Mouse (Mus musculus): ENCODE measurements around the gene Vamp1.
A peak's percentile ranks its signal among the peaks of the same experiment; 100 is the strongest.
"Not testable (repeated sequence)": the region's sequence is repeated elsewhere in the genome, so short reads cannot be mapped to it uniquely, and the experiment has no call there.

Vamp1 gene

DNA sequence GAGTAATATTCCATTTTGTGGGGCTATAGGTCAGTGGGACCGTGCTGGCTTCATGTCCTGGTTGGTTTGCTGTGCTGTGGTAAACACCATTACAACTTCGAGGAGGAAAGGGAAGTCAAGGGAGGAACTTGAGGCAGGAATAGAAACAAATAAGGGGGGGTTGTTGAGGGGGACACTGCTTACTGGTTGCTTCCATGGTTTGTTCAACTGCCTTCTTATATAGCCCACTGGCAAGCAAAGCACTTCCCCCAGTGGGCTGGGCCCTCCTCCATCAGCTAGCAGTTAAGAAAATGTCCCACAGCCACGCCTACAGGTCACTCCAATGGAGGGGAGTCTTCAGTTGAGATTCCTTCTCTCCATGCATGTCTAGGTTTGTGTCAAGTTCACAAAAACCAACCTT is 36.9 kb downstream of the Vamp1 start:
- no peak for DNase-seq

DNA sequence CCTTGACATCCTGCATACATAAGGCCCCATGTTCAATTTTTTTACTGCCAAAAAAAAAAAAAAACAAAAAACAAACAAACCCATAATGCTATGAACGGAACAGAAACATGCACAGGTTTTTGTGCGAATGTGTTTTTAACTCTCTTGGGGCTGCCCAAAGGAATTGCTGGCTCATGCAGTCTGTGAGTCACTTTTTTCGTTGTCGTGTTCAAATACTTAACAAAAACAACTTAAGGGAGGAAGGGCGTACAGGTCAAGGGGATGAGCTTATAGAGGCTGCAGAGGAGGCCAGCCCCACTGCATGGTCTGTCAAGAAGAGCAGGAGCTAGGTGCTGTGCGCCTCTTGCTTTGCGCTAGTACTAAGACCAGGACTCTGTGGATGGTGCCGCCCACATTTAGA is 37.4 kb downstream of the Vamp1 start:
- no peak for DNase-seq

DNA sequence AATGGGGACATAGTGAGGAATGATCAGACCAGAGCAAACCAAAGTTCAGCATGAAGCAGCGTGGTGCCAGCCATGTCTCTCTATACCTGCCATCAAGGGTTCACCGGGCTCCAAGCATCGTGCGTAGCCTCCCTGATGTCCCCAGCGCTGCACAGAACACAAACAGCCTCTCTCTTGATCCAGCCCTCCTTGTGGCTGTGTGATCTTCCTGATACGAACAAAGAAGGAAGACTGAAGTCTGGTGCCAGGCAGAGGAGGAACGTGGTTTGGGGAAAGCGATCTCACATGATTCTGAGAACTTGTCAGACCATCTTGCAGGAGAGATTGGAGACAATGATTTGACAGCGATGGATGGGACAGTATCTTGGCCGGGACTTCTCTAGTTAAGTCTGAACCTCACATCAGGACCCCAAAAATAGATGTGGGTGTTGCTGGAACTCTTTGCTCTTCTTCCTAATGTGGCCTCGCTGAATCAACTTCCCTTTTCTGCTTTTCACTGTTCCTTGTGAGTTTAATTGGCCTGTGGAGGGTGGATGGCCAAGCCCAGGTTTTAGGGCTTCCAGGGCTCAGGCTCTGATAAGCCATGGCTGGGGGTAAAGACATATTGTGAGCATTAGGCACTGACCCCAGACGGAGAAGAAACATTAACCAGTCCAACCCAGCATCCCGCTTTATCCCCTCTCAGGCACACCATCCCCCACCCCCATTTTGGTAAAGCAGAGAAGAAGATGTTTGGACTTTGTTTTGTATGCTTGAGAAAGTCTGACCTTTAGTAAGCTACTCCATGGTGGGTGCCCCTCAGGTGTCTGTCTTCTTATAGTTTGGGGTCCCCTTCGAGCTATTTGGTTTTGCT is 38.7 kb downstream of the Vamp1 start:
- peak; percentile 53 for DNase-seq

DNA sequence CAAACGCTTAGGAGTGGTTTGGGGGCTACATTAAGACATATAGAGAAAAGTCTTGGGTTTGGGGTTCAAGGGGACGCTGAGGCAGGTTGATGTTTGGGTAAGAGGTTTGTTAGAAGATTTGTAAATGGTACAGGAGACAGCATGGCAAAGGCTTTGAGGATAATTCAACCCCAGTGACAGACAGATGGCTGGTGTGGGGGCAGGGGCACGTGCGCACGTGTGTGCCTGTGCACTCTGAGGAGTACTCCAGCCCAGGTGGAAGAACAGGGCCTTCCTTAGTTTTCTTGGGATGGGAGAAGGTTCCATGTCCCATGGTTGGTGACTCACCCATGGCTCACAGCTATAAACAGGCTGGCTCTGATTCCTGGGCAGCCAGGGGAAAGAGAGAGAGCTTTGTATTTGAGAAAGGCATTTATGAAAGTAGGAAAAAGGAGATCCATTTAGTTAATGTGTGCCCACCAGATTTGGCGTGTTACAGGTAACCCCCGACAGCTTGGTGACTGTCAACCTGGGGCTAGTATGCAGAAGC is 40.2 kb downstream of the Vamp1 start:
- DNase-seq = no peak

DNA sequence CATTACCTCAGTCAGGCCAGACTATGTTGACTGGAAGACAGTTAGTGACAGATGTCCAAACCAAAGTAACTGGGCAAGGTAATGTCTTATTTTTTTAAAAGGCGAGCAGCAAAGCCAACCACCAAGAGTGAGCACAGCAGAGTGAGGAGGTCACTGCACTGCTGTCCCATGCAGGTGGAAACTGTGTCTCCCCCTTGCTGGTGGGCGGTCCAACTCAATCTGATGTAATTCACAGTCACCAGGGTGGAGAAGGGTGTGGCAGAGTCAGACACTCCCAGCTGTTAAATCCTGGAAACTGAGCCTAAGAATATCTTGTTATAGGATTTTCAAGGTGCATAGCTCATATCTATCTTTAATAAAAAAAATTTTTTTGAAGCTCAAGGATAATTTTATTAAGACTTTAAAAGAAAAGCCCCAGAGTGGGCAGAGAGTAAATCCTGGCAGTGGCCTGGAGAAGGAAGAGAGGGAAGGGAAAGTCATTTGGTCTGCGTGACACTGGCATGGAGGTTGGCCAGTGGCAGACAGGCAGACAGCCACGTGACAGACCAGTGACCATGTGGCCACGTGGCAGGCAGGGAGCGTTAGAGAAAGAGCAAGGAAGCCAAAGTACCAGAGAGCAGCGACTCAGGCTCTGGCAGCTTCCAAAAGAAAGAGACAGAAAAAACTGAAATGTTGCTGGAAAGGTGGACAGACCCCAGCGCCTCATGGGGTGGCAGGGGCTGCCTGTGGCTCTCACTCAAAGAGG is 41.0 kb downstream of the Vamp1 start:
- peak; percentile 40 for DNase-seq

DNA sequence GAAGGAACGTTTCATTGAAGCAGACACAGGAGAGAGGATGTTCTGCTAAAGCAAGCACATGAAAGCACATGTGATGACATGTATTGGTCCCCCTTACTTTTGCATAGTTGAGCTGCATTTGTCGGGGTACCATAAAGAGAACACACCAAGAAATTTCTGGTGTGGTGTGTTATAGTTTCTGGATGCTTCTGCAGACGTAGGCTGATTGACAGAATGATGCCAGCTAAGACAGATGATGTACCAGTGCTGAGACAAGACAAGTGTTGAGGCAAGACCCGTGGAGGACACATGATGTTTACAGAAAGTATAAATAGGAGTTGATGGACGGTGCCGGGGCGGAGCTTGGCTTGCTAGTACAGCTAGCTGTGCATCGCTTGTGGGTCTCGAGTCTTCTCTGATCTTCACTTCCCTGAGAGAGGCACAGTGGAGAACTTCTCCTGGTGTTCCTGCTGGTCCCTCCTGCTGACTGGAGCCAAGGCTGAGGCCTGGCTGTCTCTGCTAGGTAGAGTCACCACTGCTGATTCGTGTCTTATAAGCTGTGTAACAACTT is 44.7 kb downstream of the Vamp1 start:
- no peak for DNase-seq

DNA sequence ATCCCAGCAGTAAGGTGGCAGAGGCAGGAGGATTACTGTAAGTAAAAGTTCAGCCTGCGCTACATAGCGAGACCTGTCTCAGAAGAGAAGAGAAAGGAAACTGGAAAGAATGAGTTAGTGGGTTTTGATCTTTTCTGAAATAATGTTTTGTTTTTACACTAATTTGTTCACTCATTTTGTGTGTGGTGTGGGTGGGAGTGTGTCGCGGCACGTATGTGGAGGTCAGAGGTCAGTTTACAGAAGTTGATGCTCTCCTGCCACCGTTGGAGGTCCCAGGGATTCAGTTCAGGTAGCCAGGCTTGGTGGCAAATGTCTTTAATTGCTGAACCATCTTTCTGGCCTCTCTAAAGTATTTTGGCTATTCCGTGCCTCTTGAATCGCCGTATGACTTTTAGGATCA is 48.9 kb downstream of the Vamp1 start:
- DNase-seq = no peak

DNA sequence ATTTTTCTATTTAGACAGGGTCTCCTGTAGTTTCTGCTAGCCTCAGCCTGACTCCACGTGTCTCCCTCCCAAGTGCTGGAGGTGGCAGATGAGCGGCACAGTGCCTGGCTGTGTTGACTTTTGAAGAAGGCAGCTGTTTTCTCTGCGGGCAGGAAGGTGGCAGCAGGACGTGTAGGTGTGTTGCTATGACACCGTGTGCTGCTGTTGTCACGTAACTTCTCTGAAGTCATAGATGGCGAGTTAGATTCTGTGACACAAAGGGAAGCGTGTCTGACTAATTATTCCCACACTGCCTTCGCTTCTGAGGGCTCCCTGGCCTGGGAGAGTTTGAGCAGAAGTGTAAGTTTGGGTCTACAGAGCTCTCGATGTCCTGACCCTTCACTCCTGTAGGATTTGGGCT is 49.9 kb downstream of the Vamp1 start:
- no peak for DNase-seq

DNA sequence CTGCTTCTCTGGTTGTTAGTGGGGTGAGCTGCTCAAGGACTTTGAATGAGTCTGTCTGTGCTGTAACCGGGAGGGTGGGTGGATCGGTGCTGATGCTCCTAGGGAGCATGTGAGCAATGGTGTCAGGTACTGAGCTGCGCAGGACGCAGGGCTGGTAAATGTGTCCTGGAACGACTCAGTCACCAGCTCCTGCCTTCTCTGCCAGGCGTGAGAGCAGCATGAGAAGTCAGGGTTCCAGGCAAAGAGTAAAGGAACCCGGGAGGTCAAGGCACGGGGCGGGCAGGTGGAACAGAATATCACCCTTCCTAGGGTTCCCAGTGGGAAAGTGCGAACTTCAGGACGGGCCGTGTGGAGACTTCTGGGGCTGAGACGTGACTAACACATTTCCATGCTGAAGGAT is 50.7 kb downstream of the Vamp1 start:
- no peak for DNase-seq

DNA sequence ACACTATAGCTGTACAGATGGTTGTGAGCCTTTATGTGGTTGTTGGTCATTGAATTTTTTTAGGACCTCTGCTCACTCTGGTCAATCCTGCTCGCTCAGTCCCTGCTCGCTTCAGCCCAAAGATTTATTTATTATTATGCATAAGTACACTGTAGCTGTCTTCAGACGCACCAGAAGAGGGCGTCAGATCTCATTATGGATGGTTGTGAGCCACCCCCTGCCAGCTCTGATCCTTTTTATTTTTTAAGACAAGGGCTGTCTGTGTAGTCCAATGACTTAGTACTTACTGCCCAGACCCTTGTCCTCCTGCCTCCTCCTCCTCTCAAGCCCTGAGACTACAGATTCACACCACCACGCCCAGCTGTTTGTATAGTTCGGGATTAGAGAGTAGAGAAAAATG is 51.2 kb downstream of the Vamp1 start:
- DNase-seq = not testable (repeated sequence)

DNA sequence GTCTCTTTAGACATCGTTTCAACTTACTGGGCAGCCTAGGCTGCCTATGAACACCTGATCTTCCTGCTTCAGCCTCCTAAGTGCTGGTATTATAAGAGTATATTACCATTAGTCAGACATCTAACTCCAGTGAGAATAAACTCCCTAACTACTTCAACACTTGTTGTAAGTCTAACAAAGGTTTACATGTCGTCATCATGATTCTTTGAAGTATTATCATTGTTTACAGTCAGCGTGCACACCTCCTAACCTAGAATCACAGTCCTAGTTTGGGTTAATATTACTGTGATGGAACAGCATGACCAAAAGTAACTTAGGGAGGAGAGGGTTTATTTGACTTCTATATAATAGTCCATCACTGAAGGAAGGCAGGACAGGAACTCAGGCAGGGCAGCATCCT is 52.1 kb downstream of the Vamp1 start:
- no peak for DNase-seq

DNA sequence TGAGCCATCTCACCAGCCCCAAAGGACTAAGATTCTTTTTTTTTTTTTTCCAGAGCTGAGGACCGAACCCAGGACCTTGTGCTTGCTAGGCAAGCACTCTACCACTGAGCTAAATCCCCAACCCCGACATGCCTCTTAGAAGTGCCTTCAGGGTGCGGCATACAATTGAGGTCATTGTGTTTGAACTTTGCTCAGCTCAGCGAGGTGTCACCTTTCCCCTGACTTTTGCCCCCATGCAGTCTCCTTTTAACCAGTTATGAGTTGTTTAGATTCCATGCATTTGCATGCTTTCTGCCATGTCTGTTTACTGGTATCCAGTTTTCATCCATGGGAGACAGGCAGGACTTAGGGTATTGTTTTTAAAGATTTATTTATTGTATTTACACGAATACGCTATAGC is 53.4 kb downstream of the Vamp1 start:
- DNase-seq = no peak

DNA sequence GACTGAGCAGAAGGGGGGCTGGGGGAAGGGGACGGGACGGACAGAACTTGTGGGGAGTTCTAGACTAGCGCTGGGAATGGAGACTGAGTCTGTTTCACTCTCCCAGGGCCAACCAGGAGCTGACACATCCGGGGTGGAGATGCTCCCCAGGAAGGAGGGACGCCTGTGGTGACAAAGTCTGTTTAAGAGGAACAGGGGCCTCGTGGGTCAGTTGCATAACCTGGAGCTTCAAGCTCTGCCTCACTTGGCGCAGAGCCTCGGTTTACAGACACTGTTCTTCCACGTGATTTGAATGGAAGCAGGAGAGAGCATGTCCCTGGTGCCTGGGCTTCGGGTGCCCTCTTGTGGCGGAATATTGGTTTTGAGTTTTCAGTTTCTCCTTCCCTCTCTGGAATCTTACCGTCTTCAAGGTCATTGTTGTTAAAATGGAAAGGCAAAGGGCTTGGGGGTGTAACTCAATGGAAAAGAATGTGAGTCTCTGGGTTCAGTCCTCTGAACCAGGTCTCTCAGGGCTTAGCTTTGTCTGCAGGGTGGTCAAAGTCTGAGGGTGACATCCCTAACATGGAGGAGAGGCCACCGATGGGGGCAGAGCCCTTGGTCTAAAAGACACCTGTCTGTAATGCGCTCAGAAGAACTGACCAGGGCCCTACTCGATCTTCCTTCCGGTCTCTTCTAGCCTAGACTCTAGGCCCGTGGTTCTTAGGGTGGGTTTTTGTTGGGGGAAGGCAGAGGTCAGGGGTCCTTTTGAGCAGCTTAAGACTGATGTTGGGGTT is 56.3 kb downstream of the Vamp1 start:
- peak; percentile 94 for DNase-seq

DNA sequence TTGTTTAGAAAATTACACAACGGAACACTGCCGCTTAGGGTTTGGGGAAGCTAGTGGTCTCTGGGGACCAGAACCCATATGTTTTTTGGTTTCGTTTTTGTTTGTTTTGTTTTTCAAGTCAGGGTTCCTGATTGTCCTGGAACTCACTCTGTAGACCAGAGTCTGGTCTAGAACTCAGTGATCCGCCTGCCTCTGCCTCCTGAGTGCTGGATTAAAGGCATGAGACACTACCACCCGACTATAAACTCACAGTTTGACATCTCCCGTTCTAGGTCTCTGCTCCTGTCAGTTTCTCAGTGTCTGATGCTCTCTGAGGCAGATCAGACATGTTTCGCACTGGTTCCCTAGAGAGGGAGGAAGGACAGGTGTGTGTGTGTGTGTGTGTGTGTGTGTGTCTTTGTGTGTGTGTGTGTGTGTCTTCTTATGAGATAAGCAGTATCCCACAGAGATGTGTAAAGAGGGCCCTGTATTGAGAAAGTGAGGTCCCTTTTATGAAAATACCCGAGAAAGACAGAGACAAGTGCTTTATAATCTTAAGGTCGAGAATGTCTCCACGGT is 57.0 kb downstream of the Vamp1 start:
- no peak for DNase-seq

DNA sequence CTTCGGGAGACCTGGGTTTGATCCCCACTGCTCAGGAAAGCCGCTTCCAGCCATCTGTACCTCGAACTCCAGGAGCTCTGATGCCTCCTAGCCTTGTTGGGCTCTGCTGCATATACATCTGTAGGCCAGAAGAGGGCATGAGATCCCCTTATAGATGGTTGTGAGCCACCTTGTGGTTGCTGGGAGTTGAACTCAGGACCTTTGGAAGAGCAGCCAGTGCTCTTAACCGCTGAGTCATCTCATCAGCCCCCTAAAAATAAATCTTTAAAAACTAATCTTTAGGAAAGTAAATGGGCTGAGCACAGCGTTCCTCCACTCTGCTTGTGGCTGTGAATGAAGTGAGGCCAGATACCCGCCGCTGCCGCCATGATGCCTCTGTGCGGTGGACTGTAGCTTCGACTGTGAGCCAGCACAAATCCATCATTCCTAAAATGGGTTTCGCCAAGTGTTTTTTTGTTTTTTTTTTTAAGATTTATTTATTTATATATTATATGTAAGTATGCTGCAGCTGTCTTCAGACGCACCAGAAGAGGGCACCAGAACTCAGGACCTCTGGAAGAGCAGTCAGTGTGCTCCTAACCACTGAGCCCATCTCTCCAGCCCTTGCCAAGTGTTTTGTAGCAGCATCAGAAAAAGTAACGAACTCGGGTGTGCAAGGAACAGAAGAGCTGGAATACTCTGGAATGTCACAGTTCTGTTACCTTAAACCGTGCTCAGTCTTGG is 59.7 kb downstream of the Vamp1 start:
- peak; percentile 77 for DNase-seq

DNA sequence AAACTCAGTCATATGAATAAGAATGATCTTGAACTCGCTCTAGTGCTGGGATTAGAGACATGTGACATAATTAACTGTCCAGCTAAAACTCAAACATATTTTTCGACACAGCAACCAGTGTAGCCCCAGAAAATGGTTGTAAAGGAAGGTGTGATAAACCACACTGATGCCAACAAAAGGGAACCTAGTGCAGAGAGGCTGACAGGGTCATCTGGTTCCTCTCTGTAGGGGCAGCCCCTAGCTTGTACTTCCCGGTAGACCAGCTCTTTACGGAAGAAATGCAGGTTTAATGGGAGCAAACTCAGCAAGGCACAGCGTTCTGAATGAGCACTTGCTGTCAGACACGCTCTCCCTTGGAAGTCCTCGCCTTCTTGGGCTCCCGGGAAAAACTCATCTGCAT is 64.4 kb downstream of the Vamp1 start:
- DNase-seq = no peak

DNA sequence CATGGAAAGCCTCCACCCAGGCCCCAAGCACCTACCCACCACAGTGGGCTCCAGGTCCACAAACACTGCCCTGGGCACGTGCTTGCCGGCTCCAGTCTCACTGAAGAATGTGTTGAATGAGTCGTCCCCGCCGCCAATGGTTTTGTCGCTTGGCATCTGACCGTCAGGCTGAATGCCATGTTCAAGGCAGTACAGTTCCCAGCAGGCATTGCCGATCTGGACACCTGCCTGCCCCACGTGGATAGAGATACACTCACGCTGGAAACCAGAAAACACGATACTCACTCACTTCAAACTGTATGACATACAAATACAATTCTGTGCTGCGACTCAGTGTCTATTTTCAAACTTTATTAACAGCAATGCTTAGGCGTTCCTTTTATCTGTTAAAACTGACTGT is 67.4 kb downstream of the Vamp1 start:
- DNase-seq = not testable (repeated sequence)

DNA sequence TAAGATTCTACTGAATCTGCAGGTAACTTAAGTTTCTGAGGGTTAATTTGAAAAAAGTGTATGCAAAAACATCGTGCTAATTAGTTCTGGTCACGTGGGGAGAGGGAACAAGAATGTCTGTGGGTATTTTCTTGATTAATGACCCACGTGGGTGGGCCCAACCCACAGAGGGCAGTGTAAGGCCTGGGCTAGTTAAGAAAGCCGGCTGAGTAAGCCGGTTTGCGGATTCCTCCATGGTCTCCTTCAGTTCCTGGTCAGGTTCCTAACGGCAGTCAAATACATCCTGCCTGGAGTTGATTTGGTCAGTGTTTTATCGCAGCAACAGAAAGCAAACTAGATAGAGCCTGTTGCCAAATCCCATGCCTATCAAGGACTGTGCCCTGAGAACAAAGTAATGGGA is 68.9 kb downstream of the Vamp1 start:
- peak; percentile 47 for DNase-seq

DNA sequence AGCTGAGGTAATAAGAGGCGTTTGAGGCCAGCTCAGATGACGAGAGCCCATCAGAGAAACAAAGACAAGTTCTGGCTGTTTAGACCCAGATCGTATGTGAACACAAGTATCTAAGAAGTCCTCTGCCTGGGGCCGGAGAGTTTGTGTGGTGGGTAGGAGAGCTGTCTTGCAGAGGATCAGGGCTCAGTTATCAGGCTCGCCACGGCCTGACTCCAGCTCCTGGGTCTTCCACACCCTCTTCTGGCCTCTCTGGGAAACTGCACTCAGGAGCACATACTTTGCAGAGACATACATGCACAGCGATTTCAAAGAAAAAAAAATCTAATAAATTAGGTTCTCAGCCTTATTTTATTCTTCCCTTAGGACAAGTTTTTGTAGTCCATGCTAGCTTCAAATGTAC is 69.4 kb downstream of the Vamp1 start:
- no peak for DNase-seq

DNA sequence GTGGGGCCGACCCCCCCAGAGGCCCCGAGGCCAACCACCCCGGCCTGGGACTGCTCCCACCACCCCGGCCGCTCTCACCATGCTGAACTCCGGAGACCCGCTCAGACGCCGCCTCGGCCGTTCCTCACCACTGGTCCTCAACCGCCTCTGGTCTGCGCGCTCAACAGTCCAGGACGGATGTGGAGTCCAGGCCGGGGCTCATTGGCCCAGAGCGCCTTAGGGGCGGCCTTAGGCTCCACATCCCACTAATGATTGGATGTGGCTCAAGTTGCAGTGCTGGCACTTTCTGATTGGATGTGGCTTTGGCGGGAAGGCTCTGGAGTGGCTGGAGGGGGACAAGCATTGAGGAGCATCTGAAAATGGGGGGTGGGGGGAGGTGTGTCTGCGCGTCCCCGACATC is 70.5 kb downstream of the Vamp1 start, which contains the start of gene Tuba3a:
Gene Tuba3a, minus strand, starts transcription at position 153 of the 400 bp plus-strand sequence.
- no peak for DNase-seq

DNA sequence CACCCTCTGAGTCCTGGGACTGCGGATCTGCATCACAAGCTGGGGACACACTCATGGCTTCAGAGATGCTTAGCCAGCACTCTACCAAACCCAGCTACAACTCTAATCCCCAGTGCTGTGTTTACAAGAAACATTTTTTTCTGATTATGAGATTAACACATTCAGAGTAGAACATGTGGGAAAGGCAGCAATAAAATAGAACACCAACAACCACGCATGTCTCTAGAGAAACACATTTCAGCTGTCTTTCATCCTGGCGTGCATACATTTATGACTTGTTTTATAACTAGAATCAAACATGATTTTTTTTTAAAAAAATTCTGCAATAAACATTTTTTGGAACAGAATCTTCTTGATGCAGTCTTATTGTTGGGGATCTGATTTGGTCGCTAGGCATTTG is 71.6 kb downstream of the Vamp1 start:
- no peak for DNase-seq

DNA sequence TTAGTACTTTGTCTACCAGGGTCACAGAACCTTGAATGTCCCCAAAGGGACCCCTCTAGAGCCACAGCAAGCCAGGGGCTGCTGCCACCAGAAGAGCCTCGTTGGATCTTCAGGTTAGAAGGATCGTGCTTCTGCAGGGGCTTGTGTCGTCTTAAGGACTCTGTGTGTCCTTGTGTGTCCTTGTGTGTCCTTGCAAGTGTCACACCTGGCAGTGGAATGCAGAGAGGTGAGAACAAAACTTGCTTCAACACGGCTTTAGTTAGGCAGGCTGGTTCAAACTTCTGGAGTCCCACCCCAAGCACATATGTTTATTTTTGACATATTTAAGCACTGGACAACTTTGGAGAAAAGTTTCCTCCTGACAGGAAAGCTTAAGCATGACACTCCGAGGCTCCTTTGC is 73.4 kb downstream of the Vamp1 start:
- DNase-seq = no peak
